Mouse (Mus musculus): ENCODE measurements around the gene Ptpn20.

Ptpn20 gene

DNA sequence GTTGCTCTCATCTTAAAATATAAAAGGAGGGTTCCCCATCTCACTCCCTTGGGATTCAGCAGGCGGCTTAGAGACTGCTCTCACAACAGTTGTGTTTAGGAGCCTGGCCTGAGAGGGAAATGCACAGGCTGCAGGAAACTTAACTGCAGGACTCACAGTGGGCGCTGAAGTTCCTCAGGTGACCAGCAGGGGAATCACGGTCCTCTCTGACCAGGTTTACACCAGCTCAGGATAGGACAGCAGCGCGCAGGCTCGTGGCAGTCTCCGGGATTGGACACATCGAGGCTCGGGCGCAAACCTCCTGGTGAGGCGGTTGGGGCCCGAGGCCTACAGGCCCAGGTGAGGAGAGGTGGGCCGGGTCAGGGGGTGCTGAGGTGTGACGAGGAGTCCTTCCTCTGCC lies at the start of gene Ptpn20:
Ptpn20 (plus strand) TSS at position 257 of the 400 bp plus-strand sequence.
- DNase-seq = peak; percentile 9 to 25

DNA sequence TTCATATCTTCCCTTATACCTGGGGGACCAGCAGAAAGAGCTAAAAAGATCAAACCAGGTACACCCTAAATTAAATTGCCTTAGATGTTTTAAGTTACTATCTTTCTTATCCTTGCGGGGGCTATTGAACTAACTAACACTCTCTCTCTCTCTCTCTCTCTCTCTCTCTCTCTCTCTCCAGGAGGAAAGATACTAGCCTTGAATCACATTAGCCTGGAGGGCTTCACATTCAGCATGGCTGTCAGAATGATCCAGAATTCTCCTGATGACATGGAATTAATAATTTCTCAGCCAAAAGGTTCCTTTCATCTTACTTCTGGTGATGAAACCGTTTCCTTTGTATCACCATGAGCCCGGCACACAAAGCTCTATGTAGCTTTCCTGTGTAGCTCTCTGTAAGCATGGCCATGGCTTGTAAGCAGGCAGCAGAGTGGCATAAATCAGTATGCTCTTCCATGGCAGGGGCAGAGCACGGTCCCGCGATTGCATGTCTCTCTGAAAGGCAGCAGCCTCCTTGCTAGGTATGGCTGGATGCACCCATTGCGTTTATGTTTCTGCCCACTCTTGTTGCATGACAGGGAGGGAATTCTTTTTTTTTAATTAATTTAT lies 49.3 kb upstream of the Ptpn20 start:
- no peak for DNase-seq

DNA sequence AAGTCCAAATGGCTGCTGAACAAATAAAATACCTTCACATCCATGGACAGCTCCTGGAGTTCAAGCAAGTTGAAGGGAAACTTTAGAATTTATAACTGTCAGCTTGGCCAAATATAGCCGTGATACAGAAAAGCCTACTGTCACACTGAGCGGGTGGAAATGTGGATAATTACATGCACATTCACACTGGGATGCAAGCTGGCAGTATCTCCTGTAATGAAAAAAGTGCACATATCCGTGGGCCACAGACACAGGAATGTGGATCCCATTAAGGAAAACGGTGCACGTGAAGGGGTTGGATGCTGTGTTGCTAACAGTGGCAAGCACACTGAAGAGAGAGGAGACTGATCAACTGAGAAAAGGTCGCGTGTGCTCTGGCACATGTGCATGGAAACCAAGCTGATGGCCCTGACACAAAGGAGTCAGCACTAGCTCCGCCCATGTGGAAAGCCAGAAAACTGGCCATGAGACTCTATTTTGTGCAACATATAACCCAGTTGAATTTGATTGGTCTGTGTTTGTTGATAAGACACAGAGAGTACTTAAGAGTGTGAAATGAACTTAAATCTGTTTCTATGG lies 43.4 kb upstream of the Ptpn20 start:
- DNase-seq = peak in 1 of 2 experiments; percentile 41

DNA sequence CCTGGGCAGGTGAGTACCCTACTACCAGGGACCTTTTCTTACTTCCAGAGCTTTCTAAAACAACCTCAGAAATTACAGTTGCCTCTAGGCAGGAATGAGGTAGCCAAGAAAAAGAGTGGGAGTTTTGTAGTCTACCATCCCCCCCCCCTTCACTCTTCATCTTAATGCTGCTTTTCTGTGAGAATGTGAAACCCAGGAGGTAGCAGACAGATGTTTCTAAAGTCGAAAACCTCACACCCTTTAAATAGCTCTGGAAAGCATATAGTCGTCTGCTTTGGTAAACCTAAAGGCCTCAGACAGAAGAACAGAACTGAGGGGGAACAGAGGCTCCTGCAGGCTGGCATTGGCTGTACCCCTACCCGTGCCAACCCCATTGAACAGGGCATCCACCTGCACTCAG lies 40.4 kb upstream of the Ptpn20 start:
- DNase-seq = no peak

DNA sequence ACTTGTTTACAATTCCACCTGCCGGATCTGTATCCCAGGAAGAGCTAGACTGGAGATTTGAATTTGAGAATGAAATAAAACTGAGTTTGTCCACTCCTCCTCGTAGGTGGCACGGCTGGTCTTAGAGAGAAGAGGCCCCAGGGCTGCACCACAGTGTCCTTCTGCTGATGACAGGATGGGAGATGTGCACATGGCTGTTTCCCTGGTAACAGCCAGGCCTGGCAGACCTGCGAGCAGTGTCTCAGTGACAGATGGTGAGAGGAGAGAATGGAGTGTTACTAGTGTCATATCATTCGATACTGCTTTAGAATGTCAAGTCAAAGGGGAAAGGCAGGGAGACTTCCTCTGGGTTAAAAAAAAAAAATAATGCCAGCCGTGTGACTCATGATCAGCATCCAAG lies 39.2 kb upstream of the Ptpn20 start:
- DNase-seq = peak; percentile 73 to 80

DNA sequence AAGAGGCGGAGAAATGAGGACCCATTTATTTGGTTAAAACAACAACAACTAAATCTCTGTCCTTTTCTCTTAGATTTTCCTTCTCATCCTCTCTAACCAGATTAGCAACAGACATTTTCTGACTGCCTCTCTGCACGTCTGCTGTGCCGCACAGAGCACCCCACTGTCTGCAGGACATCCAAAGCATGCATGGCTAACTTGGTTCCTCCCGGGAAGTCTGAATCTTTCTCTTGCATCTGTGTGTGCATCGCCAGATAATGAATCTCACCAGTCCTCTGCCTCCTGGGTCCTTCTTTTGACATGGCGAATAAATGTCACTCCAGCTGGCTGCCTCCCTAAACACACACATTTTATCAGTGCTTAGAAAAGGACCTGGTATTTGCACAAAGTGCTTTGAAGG lies 18.3 kb upstream of the Ptpn20 start:
- DNase-seq = no peak

DNA sequence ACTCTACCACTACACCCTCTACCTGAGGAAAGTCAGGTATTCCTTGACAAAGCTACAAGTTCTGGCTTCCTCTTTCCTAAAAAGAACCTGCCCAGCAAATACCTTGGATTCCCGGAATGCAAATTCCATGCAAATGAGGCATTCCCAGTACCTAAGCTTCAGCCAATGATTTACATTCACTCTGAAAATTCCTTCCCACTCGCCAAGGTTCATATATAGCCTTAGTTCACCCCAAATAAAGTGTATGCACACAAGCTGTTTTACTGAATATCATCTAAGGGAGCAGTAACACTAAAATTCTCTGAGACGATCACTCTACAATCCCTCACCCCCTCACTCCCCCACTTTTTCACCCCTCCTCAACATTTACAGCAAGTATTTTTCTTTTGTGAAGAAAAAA lies 15.4 kb upstream of the Ptpn20 start:
- DNase-seq = no peak

DNA sequence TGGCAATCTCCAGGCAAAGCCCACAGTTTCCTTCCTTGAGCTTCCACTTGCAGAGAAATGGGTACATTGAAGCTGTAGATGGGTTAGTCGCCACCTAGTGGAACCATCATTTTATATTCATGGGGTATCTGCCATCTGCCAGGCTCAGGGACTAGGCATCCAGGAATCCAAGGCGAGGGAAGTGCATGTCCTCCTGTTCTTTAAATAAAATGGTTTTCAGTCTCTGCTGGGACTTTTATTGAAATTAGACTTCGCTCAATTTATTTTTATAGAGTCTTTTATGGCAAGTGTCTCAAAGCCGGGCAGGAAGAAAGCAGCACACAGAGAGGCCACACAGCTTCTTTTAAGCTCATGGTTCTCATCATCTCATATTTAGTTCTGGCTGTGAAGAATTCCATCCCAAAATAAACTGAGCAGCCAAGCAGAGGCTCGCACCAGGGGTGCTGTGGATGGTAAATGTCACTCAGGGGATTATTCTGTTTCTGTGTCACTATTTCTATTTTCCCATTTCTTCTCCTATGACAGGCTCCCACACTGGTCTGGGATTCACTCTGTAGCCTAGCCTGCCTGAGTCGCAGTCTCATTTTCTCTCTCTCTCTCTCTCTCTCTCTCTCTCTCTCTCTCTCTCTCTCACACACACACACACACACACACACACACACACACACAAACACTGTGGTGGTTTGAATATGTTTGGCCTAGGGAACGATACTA lies 9.1 kb upstream of the Ptpn20 start:
- peak in 1 of 2 experiments; percentile 28 for DNase-seq

DNA sequence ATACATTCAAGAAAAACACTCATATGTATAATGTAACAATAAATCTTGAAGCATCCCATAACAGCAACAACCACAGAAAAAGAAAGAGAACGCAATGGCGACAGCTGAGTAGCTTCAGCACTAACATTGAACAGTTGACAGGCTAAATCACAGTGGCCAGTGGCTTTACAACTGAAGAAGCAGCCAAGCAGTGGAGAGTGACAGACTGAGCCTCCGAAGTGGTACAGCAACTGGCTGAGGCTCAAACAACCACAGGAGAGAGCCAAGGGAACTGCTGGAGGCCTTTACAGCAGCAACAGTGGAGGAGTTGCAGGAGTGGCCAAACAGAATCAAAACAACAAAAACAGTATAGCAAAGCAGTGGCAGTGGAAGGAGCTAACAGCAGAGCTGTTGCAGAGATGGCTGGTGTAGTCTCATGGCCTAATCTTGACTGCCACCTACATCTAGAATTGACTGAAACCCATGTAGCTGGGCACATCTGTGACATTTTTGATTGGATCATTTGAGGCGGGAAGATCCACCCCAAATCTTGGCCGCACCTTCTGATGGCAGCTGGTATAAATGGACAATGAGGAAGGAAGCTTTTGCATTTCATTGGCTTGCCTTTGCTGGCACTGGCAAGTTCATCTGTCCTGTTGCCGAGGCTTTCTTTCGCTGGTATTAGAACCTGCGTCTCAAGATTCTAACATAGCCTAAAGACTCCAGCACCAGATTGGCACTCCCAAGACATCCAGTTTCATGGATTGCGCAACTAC lies 9.5 kb downstream of the Ptpn20 start:
- peak; percentile 11 to 17 for DNase-seq

DNA sequence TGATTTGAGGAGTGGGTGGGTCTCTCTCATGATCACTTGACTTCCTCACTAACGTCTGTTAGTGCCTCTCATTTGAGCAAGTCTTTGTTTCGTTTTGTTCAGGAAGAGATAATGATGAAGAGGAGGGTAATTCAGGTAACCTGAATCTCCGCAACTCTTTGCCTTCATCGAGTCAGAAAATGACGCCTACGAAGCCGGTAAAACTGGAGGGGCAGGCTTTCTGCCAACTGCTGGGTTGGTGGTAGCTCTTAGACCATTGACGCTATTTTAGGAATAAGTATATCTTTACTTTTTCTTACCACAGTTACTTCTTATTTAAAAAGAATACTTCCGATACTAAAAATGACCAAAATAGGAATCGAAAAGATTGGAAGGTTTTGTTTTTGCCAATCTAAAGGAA lies 18.4 kb downstream of the Ptpn20 start:
- no peak for DNase-seq

DNA sequence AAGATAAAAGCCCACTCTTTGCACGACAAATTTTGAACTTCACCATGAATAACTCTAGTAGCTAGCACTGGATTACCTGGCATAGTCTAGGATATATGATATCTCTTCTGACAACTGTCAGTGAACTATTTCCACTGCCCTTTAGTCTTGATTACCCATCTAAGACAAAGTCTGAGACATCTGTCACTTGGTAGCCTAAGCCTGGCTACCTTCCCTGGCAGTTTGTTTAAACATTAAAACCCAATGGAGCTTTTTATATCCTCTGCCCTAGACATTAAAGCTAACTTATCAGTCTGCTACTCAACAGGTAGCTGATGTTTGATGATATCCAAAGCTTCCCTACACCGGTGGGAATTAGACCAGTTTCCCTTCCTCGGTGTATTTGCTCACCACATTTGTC lies 36.0 kb downstream of the Ptpn20 start:
- no peak for DNase-seq

DNA sequence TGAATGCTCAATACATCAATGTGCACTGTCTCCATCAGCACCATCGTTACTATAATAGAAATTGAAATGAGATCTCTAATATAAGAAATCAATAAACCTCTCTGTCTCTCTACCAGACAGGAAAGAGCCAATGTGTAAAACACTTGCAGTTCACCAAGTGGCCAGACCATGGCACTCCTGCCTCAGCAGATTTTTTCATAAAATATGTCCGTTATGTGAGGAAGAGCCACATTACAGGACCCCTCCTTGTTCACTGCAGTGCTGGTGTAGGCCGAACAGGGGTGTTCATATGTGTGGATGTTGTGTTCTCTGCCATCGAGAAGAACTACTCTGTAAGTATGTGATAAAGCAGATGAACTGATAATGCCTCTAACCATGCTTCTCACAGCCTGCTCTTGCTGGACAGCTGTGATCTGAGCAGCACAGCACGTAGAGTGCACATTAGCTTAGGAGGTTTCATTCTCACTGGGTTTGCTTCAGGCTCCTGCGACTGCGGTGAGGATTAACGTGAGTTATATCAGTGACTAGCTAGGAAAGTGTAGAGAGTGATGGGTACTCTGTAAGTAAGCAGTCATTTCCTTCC lies 43.9 kb downstream of the Ptpn20 start:
- peak; percentile 65 to 68 for DNase-seq

DNA sequence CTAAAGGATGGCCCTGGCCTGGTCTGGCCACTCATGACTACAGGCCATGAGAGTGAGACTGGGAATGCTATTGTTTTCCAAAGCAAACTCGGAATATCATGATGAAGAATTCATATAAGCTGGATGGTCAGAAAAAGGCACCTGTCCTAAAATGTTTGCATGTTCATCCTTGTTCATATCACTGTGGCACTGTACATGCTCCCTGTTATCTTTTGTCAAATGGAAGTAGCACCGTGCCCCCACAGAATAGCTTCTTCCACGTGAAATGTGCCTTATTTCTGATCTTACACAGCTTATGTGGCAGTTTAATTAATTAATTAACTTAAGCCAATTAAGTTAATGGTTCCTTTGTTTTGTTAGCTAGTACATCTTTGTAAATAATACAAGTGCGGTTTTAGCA lies 45.3 kb downstream of the Ptpn20 start:
- no peak for DNase-seq

DNA sequence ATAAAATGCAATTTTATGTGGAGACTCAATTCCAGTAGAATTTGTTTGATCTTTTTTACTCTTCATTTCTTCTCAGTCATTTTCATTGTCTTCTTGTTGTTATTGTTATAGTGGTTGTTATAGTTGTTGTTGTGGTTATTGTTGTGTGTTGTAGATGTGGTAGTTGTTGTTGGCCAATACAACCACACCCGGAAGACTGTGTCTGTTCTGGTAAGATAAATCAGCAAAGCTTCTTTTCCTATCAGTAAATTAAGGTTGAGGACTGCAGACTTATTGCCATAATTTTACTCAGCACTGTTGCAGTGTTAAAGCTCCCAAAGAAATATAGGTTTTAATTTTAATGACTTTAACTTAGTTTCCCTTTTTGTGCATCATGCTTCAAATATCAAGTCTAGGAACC lies 45.8 kb downstream of the Ptpn20 start:
- no peak for DNase-seq

DNA sequence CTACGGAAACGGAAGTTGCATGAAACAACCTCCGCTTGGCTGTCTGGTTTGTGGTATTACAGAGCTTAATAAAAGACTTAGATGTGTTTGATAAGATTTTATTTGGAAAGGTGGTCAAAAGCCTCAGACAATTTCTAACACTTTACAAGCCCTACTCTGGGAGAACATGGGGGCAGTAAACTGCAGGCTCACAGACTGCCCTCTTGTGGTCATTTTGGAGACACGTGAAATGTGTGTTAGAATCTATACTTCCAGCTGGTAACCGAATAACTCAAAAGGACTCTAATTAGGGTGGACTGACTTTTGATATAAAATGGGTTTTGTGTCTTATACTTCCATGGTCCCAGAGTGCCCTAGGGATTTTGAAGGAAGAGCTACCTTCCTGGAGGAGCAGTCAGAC lies 50.4 kb downstream of the Ptpn20 start:
- DNase-seq = no peak

DNA sequence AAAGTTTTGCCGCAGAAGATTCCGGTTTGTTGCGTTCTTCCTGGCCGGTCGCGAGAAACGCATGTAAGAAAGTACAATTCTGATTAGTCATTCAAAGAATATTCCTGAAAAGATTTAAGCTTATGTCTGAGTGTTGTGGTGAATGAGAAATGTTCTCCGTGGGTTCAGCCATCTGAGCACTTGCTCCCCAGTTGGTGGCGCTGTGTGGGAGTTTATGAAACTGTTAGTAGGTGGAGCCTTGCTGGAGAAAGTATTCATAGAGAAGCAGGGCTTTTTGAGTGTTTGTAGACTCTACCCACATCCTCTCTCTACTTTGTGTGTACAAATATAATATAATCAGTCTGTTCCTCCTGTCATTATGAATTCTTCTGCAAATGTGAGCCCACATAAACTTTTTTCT lies 61.7 kb downstream of the Ptpn20 start:
- peak in 1 of 2 experiments; percentile 58 for DNase-seq

DNA sequence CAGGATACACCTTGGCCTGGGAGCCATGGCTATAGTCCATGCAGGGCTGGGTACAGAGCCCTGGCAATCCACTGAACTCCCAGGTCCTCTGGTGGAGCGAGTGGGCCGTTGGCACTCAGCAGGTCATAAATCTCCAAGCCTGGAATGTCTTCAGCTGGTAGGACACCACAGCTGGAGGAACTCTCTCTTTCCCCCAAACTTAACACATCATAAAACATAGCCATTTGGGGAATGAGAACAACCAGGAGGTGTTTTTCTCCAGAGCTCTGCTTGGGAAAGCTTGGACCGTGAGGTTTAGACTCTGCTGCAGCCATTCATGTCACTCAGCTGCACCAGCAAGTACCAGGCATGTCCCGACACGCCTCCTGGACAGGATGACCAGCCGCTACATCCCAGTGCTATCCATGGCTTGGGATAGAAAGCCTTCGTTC lies 68.5 kb downstream of the Ptpn20 start:
- DNase-seq = no peak

DNA sequence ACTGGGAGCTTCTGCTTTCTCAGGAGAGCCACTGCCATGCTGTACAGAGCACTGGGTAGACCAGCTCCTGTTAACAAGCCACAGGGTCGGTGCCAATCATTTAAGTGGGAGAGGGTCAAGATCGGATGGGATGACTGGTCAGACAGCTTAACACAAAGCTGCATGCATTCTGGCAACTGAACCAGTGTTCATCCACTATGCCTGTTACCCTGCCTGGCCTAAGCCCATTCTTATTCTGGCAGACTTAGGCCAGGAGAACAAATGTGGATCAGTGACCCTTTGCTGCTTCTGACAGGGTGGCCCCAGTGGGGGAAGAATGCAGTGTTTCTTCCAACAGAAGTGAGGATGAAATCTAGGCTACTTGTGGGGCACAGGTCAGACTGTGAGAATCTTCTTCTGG lies 69.3 kb downstream of the Ptpn20 start:
- no peak for DNase-seq

DNA sequence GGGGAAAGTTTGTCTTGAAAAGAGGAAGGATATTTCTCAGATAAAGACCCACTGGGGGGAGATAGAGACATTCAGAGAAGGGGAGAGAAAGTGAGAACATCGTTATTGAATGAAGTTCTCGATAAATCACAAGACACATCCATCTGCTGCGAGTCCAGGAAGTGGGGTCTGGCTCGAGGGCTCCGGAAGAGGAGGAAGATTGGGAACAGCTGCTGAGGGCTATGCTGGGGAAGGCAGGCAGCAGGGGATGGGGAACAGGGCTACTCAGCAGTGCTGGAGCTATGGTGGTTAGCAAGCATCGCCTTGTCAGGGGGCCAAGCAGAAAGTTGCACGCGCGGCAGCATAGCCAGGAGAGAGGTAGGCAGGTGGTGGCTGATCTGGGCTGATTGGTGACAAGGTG lies 73.1 kb downstream of the Ptpn20 start:
- DNase-seq = no peak

DNA sequence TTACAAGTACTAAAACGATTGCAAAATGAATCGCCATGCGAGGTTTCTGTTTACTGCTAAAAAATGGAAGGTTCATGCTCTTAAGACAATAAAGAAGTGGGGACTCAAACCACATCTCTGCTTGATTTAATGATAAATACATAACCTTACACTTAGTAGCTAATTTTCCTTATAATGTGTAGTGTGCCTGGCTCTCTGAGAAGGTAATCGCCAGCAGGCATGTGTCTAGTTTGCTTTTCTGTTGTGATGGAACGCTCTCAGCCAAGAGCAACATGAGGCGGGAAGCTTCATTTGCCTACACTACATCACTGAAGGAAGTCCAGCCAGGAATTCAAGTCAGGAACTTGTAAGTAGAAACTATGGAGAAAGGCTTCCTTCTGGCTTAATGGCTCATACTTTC lies 77.3 kb downstream of the Ptpn20 start:
- DNase-seq = no peak

DNA sequence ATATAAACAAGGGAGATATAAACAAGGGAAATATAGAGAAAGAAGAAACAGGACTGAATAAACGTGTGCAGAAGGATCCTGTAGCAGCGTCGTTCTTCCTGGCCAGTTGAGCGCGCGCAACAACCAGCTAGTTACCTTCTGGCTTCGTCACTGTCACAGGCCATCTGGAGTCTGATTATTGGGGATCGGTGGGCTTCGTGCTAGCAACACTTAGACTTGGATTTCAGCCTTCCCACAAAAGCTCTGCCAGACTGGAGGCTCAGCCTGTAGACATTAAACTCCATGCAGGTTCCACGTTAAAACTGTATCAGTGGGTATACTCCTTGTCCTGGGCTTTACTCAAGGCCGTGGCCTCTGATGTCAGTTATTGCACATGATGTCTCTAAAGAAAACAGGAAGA lies 80.9 kb downstream of the Ptpn20 start:
- DNase-seq = peak in 1 of 2 experiments; percentile 35

DNA sequence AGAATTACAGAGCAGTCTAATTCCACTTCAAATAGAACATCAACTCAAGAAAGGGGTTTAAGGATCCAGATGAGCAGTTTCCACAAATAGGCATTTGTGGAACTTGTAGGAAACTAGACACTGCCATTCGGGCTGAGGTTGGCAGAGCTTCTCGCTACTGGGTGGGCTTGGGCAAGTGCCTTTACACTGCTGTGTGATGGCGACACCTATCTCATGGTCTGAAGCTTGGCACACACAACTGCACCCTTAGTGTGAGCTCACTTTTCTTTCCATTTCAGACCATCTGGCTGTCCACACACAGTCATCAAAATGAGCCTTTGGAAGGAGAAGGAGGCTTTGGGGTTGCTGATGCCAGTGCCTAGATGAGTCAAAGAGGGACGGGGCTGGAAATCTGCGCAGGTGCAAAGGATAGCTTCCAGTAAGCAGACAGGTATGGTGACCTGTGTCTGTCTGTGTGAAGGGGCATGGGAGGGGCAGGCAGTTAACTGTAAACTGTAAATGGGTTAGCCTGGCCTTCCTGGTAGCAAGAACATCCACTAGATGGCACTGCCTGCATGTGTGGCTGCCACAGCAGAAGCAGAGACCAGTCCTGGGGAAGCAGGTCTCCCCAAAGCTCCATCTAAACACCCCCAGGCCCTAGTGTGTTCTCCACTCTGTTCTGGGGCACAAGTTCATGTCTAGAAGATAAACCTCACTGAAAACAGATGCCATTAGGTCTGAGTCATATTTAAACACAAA lies 84.5 kb downstream of the Ptpn20 start:
- DNase-seq = peak; percentile 81

DNA sequence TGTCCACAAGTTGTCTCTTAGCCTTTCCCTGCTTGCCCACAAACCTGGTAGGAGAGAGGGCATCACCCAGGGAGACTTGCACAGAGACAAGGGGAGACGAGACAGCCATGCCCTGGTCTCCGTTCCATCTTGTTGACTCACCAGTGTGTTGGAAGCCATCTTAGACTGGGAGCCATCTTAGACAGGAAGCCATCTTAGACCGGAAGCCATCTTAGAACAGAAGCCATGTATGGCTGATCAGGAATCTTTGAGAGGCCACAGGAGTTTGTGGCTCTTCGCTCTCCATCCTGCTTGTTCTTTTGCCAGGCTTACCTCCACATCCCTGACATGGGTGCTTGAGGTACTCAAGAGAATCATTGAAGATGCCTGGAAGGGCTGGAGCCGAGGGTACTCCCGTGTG lies 89.0 kb downstream of the Ptpn20 start:
- no peak for DNase-seq

Measured in cerebellum, postnatal 14 days (tissue).